Mouse (Mus musculus) cortical plate, adult 2 months (tissue): ENCODE results near the gene Mdm1. TPM values are rescaled to one million over a fixed set of nuclear protein-coding genes. Genes with fewer than 3 reads are reported as not detected.

ENCODE experiments used
- H3K27ac ChIP-seq: fragments of 200-500 bp; 2 replicates; pipeline ENCODE4 v1.5.1; 2012; ENCODE audit warnings: low read length, control low read depth, inconsistent platforms; ENCODE audit not compliant: insufficient read depth
- H3K4me1 ChIP-seq: fragments of 200-500 bp; 2 replicates; pipeline ENCODE4 v1.6.1; 2011; ENCODE audit warnings: low read length; ENCODE audit not compliant: control insufficient read depth, insufficient read depth
- H3K4me3 ChIP-seq: fragments of 200-500 bp; 2 replicates; pipeline ENCODE4 v1.5.1; 2011; ENCODE audit warnings: mild to moderate bottlenecking, low read length, control low read depth; ENCODE audit not compliant: insufficient read depth
- CTCF ChIP-seq: fragments of 200-500 bp; IDR thresholded peaks from 2 replicates; pipeline ENCODE4 v1.5.1; 2011; ENCODE audit warnings: mild to moderate bottlenecking, control low read depth, low read length; ENCODE audit not compliant: insufficient read depth; ENCODE audit errors: extremely low read depth
- POLR2A ChIP-seq: fragments of 200-500 bp; IDR thresholded peaks from 2 replicates; pipeline ENCODE4 v1.6.1; 2011; ENCODE audit warnings: mild to moderate bottlenecking, low read length, control low read depth; ENCODE audit not compliant: insufficient read depth; ENCODE audit errors: extremely low read depth
- polyA plus RNA-seq: library from polyadenylated mRNA; depleted of rRNA; stranded (reverse); fragments of >200 nt; gene quantifications from 2 replicates; pipeline ENCODE4 v1.2.3, GENCODE M21; 2012

Mdm1 gene
- polyA plus RNA-seq, 1 experiment: 12.0 TPM

- Histone ChIP-seq H3K4me1 (0 out of 2 replicates have a peak, but pooled peaks cover 2% of the 10 kb centered on the region), H3K27ac (no peak overlapping the region), H3K4me3 (no peak overlapping the region)
- TF ChIP-seq CTCF (no peak), POLR2A (no peak)
Measured at GRCm38 (mm10) chr10:118121937-118122285, 19.7 kb upstream of the Mdm1 start.

- Histone ChIP-seq H3K4me3 (no peak overlapping the region), H3K27ac (no peak overlapping the region), H3K4me1 (0 out of 2 replicates have a peak, but pooled peaks cover 2% of the 10 kb centered on the region)
- TF ChIP-seq CTCF: no peak
- no peak for TF ChIP-seq POLR2A
Measured at GRCm38 (mm10) chr10:118122441-118123162, 19.0 kb upstream of the Mdm1 start.

GRCm38 (mm10) chr10:118125236-118125635 is 16.4 kb upstream of the Mdm1 start:
- no peak overlapping the region for H3K4me3 ChIP-seq
- 0 out of 2 replicates have a peak, but pooled peaks cover 2% of the 10 kb centered on the region for H3K4me1 ChIP-seq
- H3K27ac ChIP-seq: no peak overlapping the region
- TF ChIP-seq CTCF: no peak
- no peak for TF ChIP-seq POLR2A

DNA sequence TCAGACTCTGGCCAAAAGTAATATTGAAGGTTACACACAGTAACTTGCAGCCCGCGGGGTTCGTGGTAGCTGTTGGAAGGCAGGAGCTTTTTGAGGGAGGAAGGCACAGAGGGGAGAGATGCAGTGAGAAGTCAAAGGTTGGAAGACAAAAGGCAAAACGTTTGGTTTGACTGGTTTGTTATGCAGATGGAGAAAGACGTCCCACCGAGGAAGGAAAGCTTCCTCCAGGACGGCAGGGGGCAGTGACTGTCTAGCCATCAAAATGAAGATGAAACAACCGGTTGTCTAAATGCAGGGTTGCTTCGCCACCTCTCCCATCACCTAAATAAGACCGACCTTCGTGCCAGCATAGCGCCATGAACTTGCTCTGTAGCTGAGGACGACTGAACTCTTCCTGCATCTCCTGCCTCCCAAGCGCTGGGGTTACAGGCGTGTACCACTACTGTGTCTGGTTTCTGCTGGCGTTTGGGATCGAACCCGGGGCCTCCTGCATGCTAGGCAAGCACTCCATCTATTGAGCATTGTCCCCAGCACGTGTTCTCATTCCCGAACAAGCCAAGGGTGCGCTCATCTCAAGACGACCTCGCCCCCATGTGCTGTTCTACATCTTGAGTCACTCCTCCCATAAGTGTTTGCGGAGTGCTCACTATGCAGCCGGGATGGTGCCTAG is 15.7 kb upstream of the Mdm1 start:
- Histone ChIP-seq H3K4me3 (no peak overlapping the region), H3K27ac (no peak overlapping the region), H3K4me1 (0 out of 2 replicates have a peak, but pooled peaks cover 2% of the 10 kb centered on the region)
- no peak for TF ChIP-seq CTCF

DNA sequence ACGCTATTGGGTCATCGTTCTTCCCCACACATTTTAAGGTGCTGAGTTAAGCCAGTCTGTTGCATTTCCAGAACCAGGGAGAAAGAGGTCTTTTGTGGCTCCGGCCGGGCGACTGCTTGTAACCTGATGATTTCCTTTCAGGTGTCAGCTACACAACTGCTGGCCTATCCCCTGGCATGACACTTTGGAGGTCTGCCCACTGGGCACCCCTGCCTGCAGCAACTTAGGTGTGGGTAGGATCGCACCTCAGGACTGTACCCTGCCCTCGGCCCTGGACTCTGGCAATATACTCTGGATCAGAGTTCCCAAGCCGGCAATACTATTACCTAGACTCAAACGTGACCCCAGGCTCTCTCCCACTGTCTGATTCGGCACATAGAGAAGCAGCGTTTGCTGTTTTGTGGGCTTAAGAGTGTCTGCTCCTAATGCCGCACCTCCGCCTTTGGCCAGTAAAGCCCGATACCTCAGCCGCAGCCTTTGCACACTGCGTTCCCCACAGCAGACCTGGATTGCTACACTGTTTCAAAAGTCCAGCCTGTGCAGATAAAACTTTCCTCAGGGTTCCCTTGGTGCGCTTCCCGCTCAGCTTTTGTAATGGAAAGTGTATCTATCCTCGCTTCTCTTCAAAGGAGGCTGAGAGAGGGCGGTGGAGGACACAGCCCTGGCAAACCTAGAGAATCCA is 12.5 kb upstream of the Mdm1 start:
- Histone ChIP-seq H3K4me1 (no peaks in the 10 kb centered on the region), H3K4me3 (no peak overlapping the region), H3K27ac (no peak overlapping the region)
- TF ChIP-seq CTCF: no peak
- no peak for TF ChIP-seq POLR2A

DNA sequence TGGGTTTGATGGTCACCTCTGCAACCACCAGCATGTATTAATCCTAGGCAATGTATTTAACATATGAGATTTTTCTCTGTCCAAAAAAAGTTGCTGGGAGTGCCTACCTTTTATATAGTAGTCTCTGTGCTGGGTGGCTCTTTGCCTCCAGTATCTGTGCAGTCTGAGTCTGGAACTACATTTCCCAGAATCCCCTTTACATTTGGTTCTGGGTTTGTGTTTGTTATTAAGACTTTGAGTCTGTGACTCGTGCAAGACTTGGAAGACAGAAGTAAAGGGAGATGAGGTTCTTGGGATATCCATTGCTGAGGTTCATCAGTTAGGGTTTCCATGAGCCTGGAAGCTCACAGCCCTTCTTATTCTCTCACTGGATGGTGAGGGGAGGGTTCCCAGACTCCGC is 11.6 kb upstream of the Mdm1 start:
- TF ChIP-seq POLR2A: no peak
- TF ChIP-seq CTCF: no peak
- Histone ChIP-seq H3K27ac (no peak overlapping the region), H3K4me3 (no peak overlapping the region), H3K4me1 (no peaks in the 10 kb centered on the region)

DNA sequence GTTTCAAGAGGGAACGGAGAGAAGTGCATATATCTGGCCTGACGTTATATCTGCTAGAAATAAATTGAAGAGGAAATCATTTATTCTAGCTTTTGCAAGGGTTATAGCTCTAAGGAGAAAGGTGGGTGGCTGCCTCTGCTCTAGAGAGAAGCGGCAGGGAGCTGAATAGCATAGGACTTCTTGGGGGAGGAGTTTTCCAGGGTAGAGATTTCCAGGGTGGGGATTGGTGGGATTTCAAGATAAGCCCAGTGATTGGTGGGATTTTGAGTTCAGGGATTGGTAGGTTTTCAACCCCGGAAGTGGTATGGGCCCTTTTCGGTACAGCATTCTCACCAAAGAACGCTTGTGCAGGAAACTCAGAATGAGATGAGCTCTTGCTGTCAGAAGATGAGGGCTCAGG is 8.6 kb upstream of the Mdm1 start:
- no peaks in the 10 kb centered on the region for H3K4me1 ChIP-seq
- TF ChIP-seq POLR2A (no peak), CTCF (no peak)
- H3K27ac ChIP-seq: no peak overlapping the region
- H3K4me3 ChIP-seq: no peak overlapping the region

- no peaks in the 10 kb centered on the region for H3K4me1 ChIP-seq
- TF ChIP-seq POLR2A (no peak), CTCF (no peak)
- H3K27ac ChIP-seq: no peak overlapping the region
- no peak overlapping the region for H3K4me3 ChIP-seq
Measured at GRCm38 (mm10) chr10:118138508-118138907, 3.1 kb upstream of the Mdm1 start.

DNA sequence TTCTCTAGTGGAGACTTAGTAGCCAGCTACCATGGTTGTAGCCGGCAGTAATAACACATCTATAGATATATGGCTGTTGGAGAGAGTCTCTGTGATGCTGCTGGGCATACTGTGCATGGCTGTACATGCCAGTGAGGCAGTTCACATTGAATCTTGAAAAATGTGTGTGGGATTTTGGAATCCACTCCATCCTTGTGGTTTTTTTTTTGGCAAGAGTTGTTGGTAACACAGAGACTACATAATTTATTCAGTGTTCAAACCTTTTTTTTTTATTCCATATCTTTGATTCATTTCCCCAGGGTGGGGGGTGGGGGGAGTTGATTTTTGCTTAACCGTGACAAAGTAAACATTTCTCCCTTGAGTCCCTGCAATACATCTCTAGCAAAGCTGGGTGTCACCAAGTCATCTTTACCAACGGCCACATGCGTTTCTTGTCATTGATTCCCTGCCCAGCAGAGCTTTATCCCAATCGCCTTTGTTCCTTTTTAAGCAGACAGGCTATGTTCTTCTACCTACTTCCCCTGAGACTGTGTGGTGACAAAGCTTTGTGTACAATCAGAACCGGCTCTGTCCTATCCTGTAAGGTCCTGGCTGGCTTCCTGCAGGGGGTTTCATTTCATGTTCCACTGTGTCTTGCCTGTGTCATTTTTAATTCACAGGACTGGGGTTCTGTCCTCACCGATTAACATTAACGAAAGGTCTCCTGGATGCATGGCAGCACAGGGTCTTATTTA is 1.6 kb upstream of the Mdm1 start:
- no peaks in the 10 kb centered on the region for H3K4me1 ChIP-seq
- H3K4me3 ChIP-seq: no peak overlapping the region
- no peak overlapping the region for H3K27ac ChIP-seq
- TF ChIP-seq POLR2A: no peak
- TF ChIP-seq CTCF: no peak
